Mouse (Mus musculus) right cerebral cortex, postnatal 25 days (tissue): Measurements from ENCODE around the gene Fxyd4.
A peak's percentile ranks its signal among the peaks of the same experiment; 100 is the strongest.

Experiments
- DNase-seq: peaks from one replicate; pipeline ENCODE4 v3.0.0; 2022

The Fxyd4 gene

GRCm38 (mm10) chr6:117937222-117937932 lies at the start of gene Fxyd4:
Fxyd4 (minus strand) TSS chr6:117937692.
- DNase-seq = no peak

GRCm38 (mm10) chr6:117987173-117987572 lies 49.7 kb upstream of the Fxyd4 start:
- DNase-seq = no peak

- no peak for DNase-seq
These were observed 29.2 kb upstream of the Fxyd4 start for GRCm38 (mm10) chr6:117966729-117967128.

- no peak for DNase-seq
These were observed 25.7 kb upstream of the Fxyd4 start for GRCm38 (mm10) chr6:117963201-117963600.

- DNase-seq = peak; percentile 20
These were observed 19.5 kb upstream of the Fxyd4 start for GRCm38 (mm10) chr6:117956851-117957501.

GRCm38 (mm10) chr6:117956161-117956560 lies 18.7 kb upstream of the Fxyd4 start:
- DNase-seq = no peak

GRCm38 (mm10) chr6:117952330-117952729 lies 14.8 kb upstream of the Fxyd4 start:
- DNase-seq = no peak

GRCm38 (mm10) chr6:117943899-117944298 lies 6.4 kb upstream of the Fxyd4 start:
- no peak for DNase-seq

GRCm38 (mm10) chr6:117942769-117943168 lies 5.3 kb upstream of the Fxyd4 start:
- peak; percentile 41 for DNase-seq

- DNase-seq = peak; percentile 26
These were observed 1.5 kb upstream of the Fxyd4 start for GRCm38 (mm10) chr6:117938951-117939350.

- no peak for DNase-seq
These were observed 1.5 kb downstream of the Fxyd4 start for GRCm38 (mm10) chr6:117935681-117936612.

- no peak for DNase-seq
These were observed 3.2 kb downstream of the Fxyd4 start for GRCm38 (mm10) chr6:117934301-117934700.

GRCm38 (mm10) chr6:117932325-117933051 lies 5.0 kb downstream of the Fxyd4 start:
- no peak for DNase-seq

GRCm38 (mm10) chr6:117929945-117930655 lies 7.4 kb downstream of the Fxyd4 start:
- DNase-seq = no peak

- no peak for DNase-seq
These were observed 8.7 kb downstream of the Fxyd4 start for GRCm38 (mm10) chr6:117928746-117929145.

GRCm38 (mm10) chr6:117927955-117928354 lies 9.5 kb downstream of the Fxyd4 start:
- DNase-seq = no peak

- no peak for DNase-seq
These were observed 10.5 kb downstream of the Fxyd4 start for GRCm38 (mm10) chr6:117926871-117927491.

GRCm38 (mm10) chr6:117922041-117922440 lies 15.5 kb downstream of the Fxyd4 start:
- no peak for DNase-seq

- no peak for DNase-seq
These were observed 16.5 kb downstream of the Fxyd4 start for GRCm38 (mm10) chr6:117920659-117921640.

GRCm38 (mm10) chr6:117918043-117918442 lies 19.4 kb downstream of the Fxyd4 start:
- no peak for DNase-seq
